Mouse (Mus musculus) embryonic facial prominence, embryonic 11.5 days (tissue): Measurements from ENCODE around the gene Ugt1a7c. TPM values are rescaled to one million over a fixed set of nuclear protein-coding genes. Genes with fewer than 3 reads are reported as not detected.

Source experiments
- ATAC-seq: fragments of 200-750 bp; cut with Nextera tagmentation; replicated peaks from 2 replicates; pipeline ENCODE4 v1.8.0; 2017; ENCODE audit warnings: low read depth; ENCODE audit not compliant: insufficient number of reproducible peaks, low FRiP score, low TSS enrichment
- DNase-seq: peaks from one replicate; pipeline ENCODE4 v3.0.0-alpha.2; 2015; ENCODE audit warnings: low spot score
- H3K27ac ChIP-seq: fragments of 300-500 bp; sonication (generic); replicated peaks from 2 replicates; pipeline ENCODE4 v1.5.1; 2014; ENCODE audit warnings: mild to moderate bottlenecking, low read depth, low read length, control low read depth
- H3K27me3 ChIP-seq: fragments of 300-500 bp; sonication (generic); 2 replicates; pipeline ENCODE4 v1.6.1; 2014; ENCODE audit warnings: mild to moderate bottlenecking, low read length, moderate library complexity, mixed read lengths; ENCODE audit not compliant: control insufficient read depth, insufficient read depth
- H3K36me3 ChIP-seq: fragments of 300-500 bp; sonication (generic); replicated peaks from 2 replicates; pipeline ENCODE4 v1.6.1; 2014; ENCODE audit warnings: low read depth, mild to moderate bottlenecking, low read length, moderate library complexity, mixed read lengths; ENCODE audit not compliant: control insufficient read depth, insufficient read depth
- H3K4me1 ChIP-seq: fragments of 300-500 bp; sonication (generic); 2 replicates; pipeline ENCODE4 v1.6.1; 2014; ENCODE audit warnings: low read length, mixed read lengths; ENCODE audit not compliant: control insufficient read depth, insufficient read depth
- H3K4me2 ChIP-seq: fragments of 300-500 bp; sonication (generic); 2 replicates; pipeline ENCODE4 v1.6.1; 2014; ENCODE audit warnings: low read depth, mild to moderate bottlenecking, control low read depth, low read length, moderate library complexity
- H3K4me3 ChIP-seq: fragments of 300-500 bp; sonication (generic); 2 replicates; pipeline ENCODE4 v1.5.1; 2014; ENCODE audit warnings: low read depth, low read length, control low read depth
- H3K9ac ChIP-seq: fragments of 300-500 bp; sonication (generic); replicated peaks from 2 replicates; pipeline ENCODE4 v1.6.1; 2014; ENCODE audit warnings: mild to moderate bottlenecking, control low read depth, low read length
- H3K9me3 ChIP-seq: fragments of 300-500 bp; sonication (generic); replicated peaks from 2 replicates; pipeline ENCODE4 v1.6.1; 2016; ENCODE audit warnings: mild to moderate bottlenecking, low read length, inconsistent platforms, mixed read lengths; ENCODE audit not compliant: control insufficient read depth
- whole genome bisulfite sequencing: fragments of 180-500 bp; shearing (Covaris S2); extraction: QIAGEN DNeasy Blood & Tissue Kit; methylation state at CpG from one replicate; pipeline ENCODE4 v1.1.7; 2014; 5-methylcytosine and 5-hydroxymethylcytosine counted together
- polyA plus RNA-seq: library from polyadenylated mRNA; unstranded; fragments of >200 nt; fragmentation: Nextera tagmentation; extraction: Ambion mirVana; gene quantifications from 2 replicates; pipeline ENCODE4 v1.2.1, GENCODE M21; 2014

Ugt1a7c gene
- polyA plus RNA-seq, 1 experiment from 2014 or later = 0.84 TPM

DNA sequence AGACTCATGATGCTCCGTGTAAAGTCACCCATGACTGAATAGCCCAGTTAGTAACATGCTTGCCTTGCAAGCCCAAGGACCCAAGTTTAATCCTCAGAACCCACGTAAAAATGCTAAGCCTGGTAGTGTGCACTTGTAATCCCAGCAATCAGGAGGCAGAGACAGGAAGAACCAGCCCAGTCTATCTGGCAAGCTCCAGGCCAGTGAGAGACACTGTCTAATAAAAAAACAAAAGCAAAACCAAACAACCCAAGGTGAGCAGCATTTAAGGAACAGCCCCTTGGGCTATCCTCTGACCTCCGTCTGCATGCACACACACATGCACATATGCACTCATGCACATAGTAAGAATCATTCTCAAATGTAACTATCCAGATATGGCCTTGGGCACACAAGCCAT, 134.7 kb downstream of the Ugt1a7c start:
- DNase-seq = no peak
- no peaks in the 10 kb centered on the region for H3K36me3 ChIP-seq
- ATAC-seq = no peak

DNA sequence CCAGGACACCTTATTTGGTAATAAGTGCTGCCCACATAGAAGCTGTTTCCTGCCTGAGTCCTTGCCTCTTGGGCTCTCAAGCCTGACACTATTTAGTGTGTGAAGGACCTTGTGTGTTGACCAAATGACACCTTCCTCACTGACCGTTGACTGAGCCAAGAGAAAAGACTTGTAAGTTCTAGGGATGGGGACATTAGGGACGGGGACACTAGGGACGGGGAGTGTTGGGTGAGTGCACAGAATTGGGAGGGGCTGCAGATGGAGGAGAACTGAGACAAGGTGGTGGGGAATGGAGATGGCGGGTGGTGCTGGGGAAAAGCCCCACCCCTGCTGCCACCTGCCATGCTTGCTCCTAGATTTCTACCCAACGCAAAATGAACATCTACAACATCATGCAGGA, 135.1 kb downstream of the Ugt1a7c start:
- Histone ChIP-seq H3K4me2 (no peak overlapping the region), H3K4me1 (no peaks in the 10 kb centered on the region), H3K9ac (no peak overlapping the region), H3K27me3 (no peaks in the 10 kb centered on the region), H3K27ac (no peak overlapping the region), H3K36me3 (no peaks in the 10 kb centered on the region), H3K9me3 (peaks cover 91% of the 10 kb centered on the region), H3K4me3 (no peak overlapping the region)
- DNase-seq (no peak), ATAC-seq (no peak)
- WGBS = 83% methylated on average over 5 of the region's 5 CpGs

More for the DNA sequence above, 134.7 kb downstream of the Ugt1a7c start:
- Histone ChIP-seq H3K27ac (no peak overlapping the region), H3K9ac (no peak overlapping the region), H3K9me3 (peaks cover 87% of the 10 kb centered on the region), H3K27me3 (no peaks in the 10 kb centered on the region), H3K4me3 (no peak overlapping the region), H3K4me2 (no peak overlapping the region), H3K4me1 (no peaks in the 10 kb centered on the region)
- WGBS = 82% methylated on average over 3 of the region's 3 CpGs

DNA sequence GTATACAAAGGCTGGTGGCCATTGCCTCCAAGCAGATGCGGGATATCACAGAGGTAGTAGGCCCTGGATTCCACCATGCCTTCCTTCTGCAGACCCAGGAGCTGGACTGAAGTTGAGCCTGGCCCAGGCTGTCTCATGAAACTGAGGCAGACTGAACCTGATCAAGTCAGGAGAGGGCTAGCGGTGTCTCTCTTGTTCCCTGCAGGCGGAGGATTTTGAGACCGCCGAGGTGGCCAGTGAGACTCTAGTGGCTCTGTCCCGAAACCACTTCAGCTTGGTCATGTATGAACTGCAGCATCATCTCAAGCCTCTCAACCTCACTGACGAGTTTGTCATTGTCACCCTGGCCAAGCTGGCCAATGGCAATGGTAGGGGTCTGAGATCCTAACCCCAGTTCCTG, 135.6 kb downstream of the Ugt1a7c start:
- H3K9me3 ChIP-seq = peaks cover 94% of the 10 kb centered on the region
- no peaks in the 10 kb centered on the region for H3K4me1 ChIP-seq
- ATAC-seq (no peak), DNase-seq (no peak)
- no peak overlapping the region for H3K27ac ChIP-seq
- H3K4me3 ChIP-seq = no peak overlapping the region
- no peak overlapping the region for H3K4me2 ChIP-seq
- no peaks in the 10 kb centered on the region for H3K36me3 ChIP-seq
- H3K27me3 ChIP-seq = no peaks in the 10 kb centered on the region
- 73% methylated on average over 7 of the region's 7 CpGs for WGBS
- H3K9ac ChIP-seq = no peak overlapping the region

DNA sequence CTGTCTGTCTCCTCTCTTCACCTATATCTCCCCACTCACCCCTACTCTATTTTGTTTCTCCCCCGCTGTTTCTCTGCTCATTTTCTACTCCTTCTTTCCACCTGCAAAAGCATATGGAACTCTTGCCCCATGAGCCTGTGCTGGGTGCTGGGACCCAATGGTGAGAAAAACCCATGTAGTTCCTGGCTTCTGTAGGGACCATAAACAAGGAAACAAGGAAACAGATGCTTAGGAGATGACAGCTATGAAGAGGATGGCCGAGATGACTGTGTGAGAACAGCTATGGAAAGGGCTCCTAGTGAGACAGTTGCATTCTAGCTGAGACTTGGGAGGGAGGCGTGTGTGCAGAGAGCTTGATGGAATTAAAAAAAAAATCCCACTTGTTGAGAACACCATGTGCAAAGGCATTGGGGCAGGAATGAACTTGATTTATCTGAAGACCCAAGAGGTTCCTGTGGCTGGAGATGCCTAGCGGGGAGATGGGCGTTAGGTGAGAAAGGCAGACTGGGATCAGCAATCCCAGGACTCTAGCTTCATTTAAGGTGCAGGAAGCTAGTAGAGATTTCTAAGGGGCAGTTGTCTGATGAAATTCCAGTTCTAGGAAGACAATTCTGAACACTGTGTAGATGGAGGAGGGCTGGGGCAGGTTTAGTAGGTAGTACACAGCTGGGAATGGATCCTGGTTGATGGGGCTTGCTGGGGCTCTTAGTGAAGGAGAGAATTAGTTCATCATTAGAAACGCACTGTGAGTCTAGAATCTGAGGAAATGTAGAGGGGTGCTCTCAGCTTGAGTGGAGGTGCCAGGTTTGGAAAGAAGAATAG, 136.3 kb downstream of the Ugt1a7c start:
- no peak for ATAC-seq
- H3K9ac ChIP-seq = no peak overlapping the region
- H3K4me2 ChIP-seq = no peak overlapping the region
- peaks cover 94% of the 10 kb centered on the region for H3K9me3 ChIP-seq
- H3K4me1 ChIP-seq = no peaks in the 10 kb centered on the region
- no peak overlapping the region for H3K4me3 ChIP-seq
- H3K36me3 ChIP-seq = no peaks in the 10 kb centered on the region
- WGBS = 76% methylated on average over 6 of the region's 6 CpGs
- H3K27me3 ChIP-seq = no peaks in the 10 kb centered on the region
- no peak for DNase-seq
- no peak overlapping the region for H3K27ac ChIP-seq

DNA sequence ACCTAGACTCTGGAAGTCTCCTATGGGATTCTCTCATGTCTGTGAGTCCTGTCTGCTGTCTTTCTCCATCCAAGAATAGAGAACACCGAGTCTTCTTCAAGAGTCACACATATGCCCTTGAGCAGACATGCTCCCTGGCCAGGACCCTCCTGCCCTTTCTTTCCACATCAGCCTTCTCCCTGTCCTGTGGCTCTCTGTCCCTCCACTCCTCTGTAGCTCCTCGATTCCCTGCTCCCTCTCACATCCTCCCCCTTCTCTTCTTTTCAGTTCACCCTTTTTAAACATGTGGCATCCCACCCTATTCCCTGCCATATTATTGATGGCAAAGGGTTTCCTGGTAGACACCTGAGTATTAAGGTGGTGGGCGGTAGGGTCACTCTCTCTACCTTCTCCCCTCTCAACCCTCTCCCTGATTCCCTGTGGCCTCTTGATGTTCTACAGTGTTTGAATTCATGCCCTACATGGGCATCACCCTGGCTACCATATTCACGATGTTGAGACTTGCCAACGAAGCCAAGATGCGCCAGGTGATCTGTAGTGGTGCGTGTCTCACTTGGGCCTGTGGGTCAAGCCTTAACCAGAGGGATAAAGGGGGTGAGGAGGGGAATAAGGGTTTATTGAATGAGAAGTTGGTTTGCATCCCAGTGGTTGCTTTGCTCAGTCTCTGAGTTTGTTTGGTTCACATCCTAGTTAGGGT, 137.1 kb downstream of the Ugt1a7c start:
- no peaks in the 10 kb centered on the region for H3K36me3 ChIP-seq
- no peak for ATAC-seq
- no peak overlapping the region for H3K4me2 ChIP-seq
- H3K4me1 ChIP-seq = no peaks in the 10 kb centered on the region
- 72% methylated on average over 7 of the region's 7 CpGs for WGBS
- H3K4me3 ChIP-seq = no peak overlapping the region
- no peak overlapping the region for H3K9ac ChIP-seq
- no peak for DNase-seq
- H3K27ac ChIP-seq = no peak overlapping the region
- H3K9me3 ChIP-seq = peaks cover 91% of the 10 kb centered on the region
- no peaks in the 10 kb centered on the region for H3K27me3 ChIP-seq

DNA sequence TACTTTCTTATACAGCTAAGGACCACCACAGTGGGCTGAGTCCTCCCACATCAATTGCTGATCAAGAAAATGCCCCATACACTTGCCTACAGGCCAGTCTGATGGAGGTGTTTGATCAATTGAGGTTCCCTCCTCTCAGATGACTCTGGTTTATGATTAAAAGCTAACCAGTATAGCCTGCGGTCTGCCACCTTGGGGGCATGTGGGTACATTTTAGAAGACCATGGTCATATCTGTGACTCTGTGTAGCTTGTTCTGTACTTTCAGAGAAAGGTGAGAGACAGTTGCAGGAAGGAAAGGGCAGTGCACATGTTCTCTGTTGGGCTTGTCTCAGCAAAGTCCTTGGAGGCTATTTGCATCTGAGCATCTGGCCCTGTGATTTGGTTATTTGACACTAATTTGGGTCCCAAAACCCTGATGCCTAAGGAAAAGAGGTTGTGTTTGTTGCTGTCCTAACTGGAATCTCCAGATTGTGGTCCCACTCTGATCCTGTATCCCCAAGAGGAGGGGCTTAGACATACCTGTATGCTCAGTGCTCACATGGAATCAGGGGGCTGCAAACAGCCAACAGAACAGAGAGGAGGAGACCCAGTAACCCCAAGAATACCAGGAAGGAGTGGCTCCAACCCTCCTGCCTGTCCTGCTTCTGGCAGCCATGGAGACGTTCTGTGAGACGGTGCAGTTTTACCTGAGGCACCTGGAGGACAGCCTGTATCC, 138.0 kb downstream of the Ugt1a7c start:
- Histone ChIP-seq H3K36me3 (no peaks in the 10 kb centered on the region), H3K9ac (no peak overlapping the region), H3K4me1 (no peaks in the 10 kb centered on the region), H3K9me3 (peaks cover 91% of the 10 kb centered on the region), H3K4me2 (no peak overlapping the region), H3K27me3 (no peaks in the 10 kb centered on the region), H3K4me3 (no peak overlapping the region), H3K27ac (no peak overlapping the region)
- WGBS = 56% methylated on average over 3 of the region's 3 CpGs
- no peak for ATAC-seq
- DNase-seq = no peak

DNA sequence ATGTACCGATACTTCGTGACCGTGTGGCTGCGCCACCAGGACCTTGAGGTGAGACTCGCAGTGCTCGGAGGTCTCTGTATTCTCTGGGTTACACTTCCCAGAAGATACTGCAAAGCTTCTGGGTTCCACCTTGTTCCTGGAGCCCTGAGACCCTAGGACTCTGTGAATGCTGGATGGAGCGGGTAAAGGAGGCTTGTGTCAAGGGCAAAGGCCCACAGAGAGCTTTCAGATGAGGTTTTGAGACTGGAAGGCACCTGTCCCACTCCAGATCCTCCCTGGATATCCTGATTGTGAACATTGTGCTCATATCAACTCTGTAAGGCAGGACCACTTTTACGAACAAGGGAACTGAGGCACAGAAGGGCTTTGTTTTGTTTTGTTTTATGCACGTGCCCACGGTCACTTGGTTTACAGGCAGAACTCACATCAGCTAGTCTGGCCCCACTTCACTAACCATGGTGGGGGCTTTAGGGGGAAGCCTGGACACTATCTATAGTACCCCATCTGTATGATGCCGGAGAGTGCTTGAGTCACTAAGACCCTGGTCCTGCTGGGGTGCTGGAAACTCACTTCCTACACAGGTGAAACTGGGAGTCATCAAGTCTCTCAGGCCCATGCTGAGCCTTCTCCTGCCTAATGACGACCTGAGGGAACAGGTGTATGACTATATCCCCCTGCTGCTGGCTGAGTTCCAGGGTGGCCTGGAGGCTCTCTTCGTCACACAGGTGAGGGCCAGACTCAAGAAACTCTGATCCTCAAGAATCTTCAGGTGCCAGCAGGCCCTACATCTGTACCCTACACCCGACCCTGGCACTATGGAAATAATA, 138.8 kb downstream of the Ugt1a7c start:
- Histone ChIP-seq H3K36me3 (no peaks in the 10 kb centered on the region), H3K4me2 (no peak overlapping the region), H3K4me1 (no peaks in the 10 kb centered on the region), H3K9ac (no peak overlapping the region), H3K27ac (no peak overlapping the region), H3K9me3 (peaks cover 91% of the 10 kb centered on the region), H3K4me3 (no peak overlapping the region), H3K27me3 (no peaks in the 10 kb centered on the region)
- DNase-seq (no peak), ATAC-seq (no peak; the same call in 1 of the 2 replicates)
- WGBS = 70% methylated on average over 14 of the region's 14 CpGs
